Mouse (Mus musculus) lung, embryonic 16.5 days (tissue): ENCODE data around the gene Myocd. TPM values are rescaled to one million over a fixed set of nuclear protein-coding genes. Genes with fewer than 3 reads are reported as not detected.

Experiments used
- ATAC-seq: fragments of 200-750 bp; cut with Nextera tagmentation; 2 replicates; pipeline ENCODE4 v1.8.0; 2017; ENCODE audit warnings: low read depth, mild to moderate bottlenecking, moderate library complexity
- H3K27ac ChIP-seq: fragments of 300-500 bp; sonication (generic); 2 replicates; pipeline ENCODE4 v1.5.1; 2014; ENCODE audit warnings: mild to moderate bottlenecking, control low read depth, low read length
- H3K27me3 ChIP-seq: fragments of 300-500 bp; sonication (generic); 2 replicates; pipeline ENCODE4 v1.6.1; 2014; ENCODE audit warnings: low read depth, low read length, mixed read lengths; ENCODE audit not compliant: control insufficient read depth, insufficient read depth
- H3K36me3 ChIP-seq: fragments of 300-500 bp; sonication (generic); 2 replicates; pipeline ENCODE4 v1.6.1; 2014; ENCODE audit warnings: low read length; ENCODE audit not compliant: control insufficient read depth, insufficient read depth
- H3K4me1 ChIP-seq: fragments of 300-500 bp; sonication (generic); replicated peaks from 2 replicates; pipeline ENCODE4 v1.6.1; 2014; ENCODE audit warnings: low read length, mixed read lengths; ENCODE audit not compliant: control insufficient read depth, insufficient read depth
- H3K4me2 ChIP-seq: fragments of 300-500 bp; sonication (generic); 2 replicates; pipeline ENCODE4 v1.6.1; 2014; ENCODE audit warnings: low read depth, low read length, control low read depth
- H3K4me3 ChIP-seq: fragments of 300-500 bp; sonication (generic); 2 replicates; pipeline ENCODE4 v1.5.1; 2014; ENCODE audit warnings: mild to moderate bottlenecking, low read length, control low read depth
- H3K9ac ChIP-seq: fragments of 300-500 bp; sonication (generic); 2 replicates; pipeline ENCODE4 v1.6.1; 2014; ENCODE audit warnings: low read length, control low read depth
- H3K9me3 ChIP-seq: fragments of 300-500 bp; sonication (generic); 2 replicates; pipeline ENCODE4 v1.6.1; 2016; ENCODE audit warnings: low read length; ENCODE audit not compliant: control insufficient read depth
- WGBS: fragments of 180-500 bp; shearing (Covaris S2); extraction: QIAGEN DNeasy Blood & Tissue Kit; methylation state at CpG from one replicate; pipeline ENCODE4 v1.1.7; 2014; 5-methylcytosine and 5-hydroxymethylcytosine counted together
- polyA plus RNA-seq: library from polyadenylated mRNA; unstranded; fragments of >200 nt; fragmentation: Nextera tagmentation; extraction: Ambion mirVana; gene quantifications from 2 replicates; pipeline ENCODE4 v1.2.1, GENCODE M21; 2015

The Myocd gene
- polyA plus RNA-seq, 1 experiment from 2014 or later: 12.9 TPM

DNA sequence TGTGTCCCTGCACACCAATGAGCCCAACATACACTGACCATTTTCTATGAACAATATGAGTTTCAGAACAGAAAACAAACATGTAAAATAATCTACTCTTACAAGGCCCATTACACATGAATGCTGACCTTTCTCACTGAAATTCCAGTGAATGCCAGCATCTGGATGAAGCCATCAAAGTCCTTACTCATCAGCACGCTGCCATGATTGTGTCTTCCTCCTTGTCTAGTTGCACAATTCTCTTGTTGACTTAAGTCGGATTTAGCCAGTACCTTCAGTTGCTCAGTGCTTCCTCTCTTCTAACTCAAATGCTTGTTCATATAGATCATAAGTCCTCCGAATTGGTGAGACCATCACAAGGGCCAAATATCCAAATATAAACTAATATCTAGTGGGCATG, 130.8 kb downstream of the Myocd start:
- ATAC-seq: no peak
- H3K27me3 ChIP-seq: no peaks in the 10 kb centered on the region
- no peaks in the 10 kb centered on the region for H3K9me3 ChIP-seq
- no peak overlapping the region for H3K27ac ChIP-seq
- no peaks in the 10 kb centered on the region for H3K4me1 ChIP-seq
- 84% methylated on average over 3 of the region's 3 CpGs for WGBS
- H3K9ac ChIP-seq: no peak overlapping the region
- no peak overlapping the region for H3K4me2 ChIP-seq
- no peak overlapping the region for H3K4me3 ChIP-seq
- no peaks in the 10 kb centered on the region for H3K36me3 ChIP-seq

DNA sequence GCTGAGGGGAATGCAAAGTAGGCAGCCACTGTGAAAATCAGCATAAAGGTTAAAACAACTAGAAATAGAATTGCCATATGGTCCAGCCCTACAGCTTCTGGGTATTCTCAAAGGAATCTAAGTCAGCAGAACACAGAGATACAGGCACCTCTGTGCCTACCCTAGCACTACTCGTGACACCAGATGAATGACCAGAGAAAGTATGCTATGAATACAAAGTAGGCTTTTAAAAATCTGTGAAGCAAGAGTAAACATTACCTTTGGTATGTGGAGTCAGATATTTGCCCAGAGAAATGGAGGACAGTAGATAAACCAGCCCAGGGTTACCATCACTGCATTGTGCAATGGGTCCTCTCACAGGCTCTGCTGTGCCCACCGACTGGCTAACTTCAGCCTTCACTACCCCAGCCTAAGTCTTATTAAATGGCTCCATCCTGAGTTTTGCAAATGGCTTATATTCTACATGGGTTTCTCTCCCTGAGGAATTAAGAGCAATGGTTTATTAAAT, 132.6 kb downstream of the Myocd start:
- Histone ChIP-seq H3K4me1 (no peaks in the 10 kb centered on the region), H3K36me3 (no peaks in the 10 kb centered on the region), H3K9ac (no peak overlapping the region), H3K27me3 (no peaks in the 10 kb centered on the region), H3K4me3 (no peak overlapping the region), H3K9me3 (no peaks in the 10 kb centered on the region), H3K4me2 (no peak overlapping the region), H3K27ac (no peak overlapping the region)
- 57% methylated on average over 2 of the region's 2 CpGs for WGBS
- no peak for ATAC-seq

DNA sequence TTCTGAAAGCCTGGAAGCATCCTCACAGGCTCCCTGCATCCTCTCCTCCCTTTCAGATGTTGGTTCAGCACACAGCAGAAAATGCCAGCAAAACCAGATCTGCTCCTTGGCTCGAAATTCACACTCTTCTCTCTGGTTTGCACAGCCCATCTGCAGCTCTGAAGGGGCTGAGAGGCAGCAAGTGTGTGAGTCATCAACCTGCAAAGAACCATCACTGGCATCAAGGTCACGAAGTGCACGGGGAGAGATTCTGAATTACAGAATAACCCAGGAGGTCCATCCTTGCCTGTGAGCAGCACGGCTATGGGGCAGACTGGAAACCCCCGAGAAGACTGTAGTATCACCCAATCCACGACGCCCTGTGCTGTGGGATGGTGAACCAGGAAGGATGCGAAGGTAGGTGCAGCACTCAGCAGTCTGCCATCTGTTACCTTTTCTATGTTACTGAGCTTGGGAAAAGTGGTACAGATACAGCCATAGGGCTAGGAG, 134.5 kb downstream of the Myocd start:
- Histone ChIP-seq H3K27ac (no peak overlapping the region), H3K9ac (no peak overlapping the region), H3K4me2 (no peak overlapping the region), H3K9me3 (no peaks in the 10 kb centered on the region), H3K4me3 (no peak overlapping the region), H3K4me1 (no peaks in the 10 kb centered on the region), H3K27me3 (no peaks in the 10 kb centered on the region), H3K36me3 (no peaks in the 10 kb centered on the region)
- no peak for ATAC-seq
- 75% methylated on average over 8 of the region's 8 CpGs for WGBS

DNA sequence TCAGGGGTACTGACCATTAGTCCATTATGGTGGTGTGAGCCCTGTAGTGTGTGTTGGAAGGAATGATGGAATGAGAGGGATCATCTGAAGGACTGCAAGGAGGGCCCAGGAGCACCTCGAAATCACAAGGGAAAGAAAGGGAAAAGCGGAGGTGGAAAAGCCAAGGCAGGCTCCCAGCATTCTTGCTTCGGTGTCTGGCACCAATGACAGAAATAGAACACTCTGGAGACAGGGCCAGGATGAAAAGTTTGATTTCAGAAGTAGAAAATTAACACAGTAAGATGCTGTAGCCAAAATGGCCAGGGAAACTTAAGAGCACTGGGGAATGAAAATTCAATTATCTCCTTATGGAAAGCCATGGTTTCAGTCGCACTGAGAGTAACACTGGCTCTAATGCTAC, 136.1 kb downstream of the Myocd start:
- no peaks in the 10 kb centered on the region for H3K4me1 ChIP-seq
- no peak overlapping the region for H3K4me3 ChIP-seq
- ATAC-seq: no peak
- H3K27ac ChIP-seq: no peak overlapping the region
- no peaks in the 10 kb centered on the region for H3K27me3 ChIP-seq
- H3K9ac ChIP-seq: no peak overlapping the region
- 86% methylated on average over 4 of the region's 4 CpGs for WGBS
- H3K9me3 ChIP-seq: no peaks in the 10 kb centered on the region
- H3K4me2 ChIP-seq: no peak overlapping the region
- no peaks in the 10 kb centered on the region for H3K36me3 ChIP-seq

DNA sequence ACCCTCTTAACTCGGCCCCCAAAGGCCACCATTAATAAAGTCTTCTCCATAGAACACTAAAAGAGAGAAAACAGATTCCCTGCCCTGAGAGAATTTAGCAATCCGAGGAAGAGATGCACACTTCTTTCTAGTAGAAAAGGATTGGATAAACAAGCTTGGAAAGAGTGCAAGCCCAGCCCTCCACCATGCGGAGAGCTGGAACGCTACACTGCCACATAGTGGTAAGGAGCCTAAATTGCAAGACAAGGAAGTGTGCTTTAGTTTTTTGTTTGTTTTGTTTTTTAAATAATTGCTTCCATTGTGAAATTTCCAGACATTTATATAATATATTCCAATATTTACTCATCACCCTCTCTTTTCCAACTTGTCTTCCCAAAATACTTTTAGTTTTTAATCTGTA, 140.7 kb downstream of the Myocd start:
- no peaks in the 10 kb centered on the region for H3K9me3 ChIP-seq
- WGBS: 85% methylated on average over 4 of the region's 4 CpGs
- H3K27me3 ChIP-seq: no peaks in the 10 kb centered on the region
- H3K4me1 ChIP-seq: peaks cover 10% of the 10 kb centered on the region
- no peaks in the 10 kb centered on the region for H3K36me3 ChIP-seq
- H3K27ac ChIP-seq: no peak overlapping the region
- H3K9ac ChIP-seq: no peak overlapping the region
- ATAC-seq: no peak
- no peak overlapping the region for H3K4me2 ChIP-seq
- no peak overlapping the region for H3K4me3 ChIP-seq

DNA sequence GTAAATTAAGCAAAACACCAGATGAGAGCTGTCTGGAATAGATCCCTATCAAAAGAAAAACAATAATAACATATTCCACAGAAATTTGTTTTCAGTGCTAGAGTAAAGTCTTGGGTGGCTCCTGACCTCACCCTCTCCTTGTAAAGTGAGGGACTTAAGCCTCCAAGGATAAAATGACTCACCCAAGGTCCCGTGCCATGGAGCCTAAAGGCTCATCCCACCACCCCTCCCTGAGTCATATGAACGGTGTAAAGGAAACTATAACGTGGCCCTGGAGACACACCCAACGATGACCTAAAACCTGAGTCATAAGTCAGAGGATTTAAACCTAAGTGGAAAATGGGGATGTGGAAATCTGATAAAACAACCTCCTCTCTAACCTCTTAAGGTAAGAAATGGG, 141.1 kb downstream of the Myocd start:
- no peak overlapping the region for H3K4me3 ChIP-seq
- no peak overlapping the region for H3K9ac ChIP-seq
- peaks cover 10% of the 10 kb centered on the region for H3K4me1 ChIP-seq
- H3K4me2 ChIP-seq: no peak overlapping the region
- no peak for ATAC-seq
- WGBS: 76% methylated on average over 4 of the region's 4 CpGs
- H3K36me3 ChIP-seq: no peaks in the 10 kb centered on the region
- no peaks in the 10 kb centered on the region for H3K9me3 ChIP-seq
- no peaks in the 10 kb centered on the region for H3K27me3 ChIP-seq
- H3K27ac ChIP-seq: no peak overlapping the region

DNA sequence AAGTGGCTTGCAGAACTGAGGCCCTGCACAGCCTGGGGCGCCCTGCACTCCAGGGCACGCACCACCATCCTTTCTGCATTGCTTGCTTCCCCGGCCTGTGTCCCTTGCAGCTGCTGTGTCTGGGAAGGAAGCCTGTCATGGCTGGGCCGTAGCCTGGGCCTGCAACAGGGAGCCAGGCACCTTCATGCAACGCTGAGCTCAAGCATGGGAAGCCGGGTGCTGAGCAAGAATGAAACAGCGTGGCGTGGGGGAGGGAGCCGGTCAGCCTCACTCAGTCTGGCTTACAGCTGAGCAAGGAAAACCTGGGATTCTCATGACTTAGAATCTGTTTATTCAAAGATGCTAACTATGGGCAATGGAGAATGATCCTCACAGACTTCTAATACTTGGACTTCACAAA, 143.2 kb downstream of the Myocd start:
- Histone ChIP-seq H3K4me1 (peaks cover 10% of the 10 kb centered on the region), H3K4me3 (no peak overlapping the region), H3K9ac (no peak overlapping the region), H3K36me3 (no peaks in the 10 kb centered on the region), H3K27ac (no peak overlapping the region), H3K9me3 (no peaks in the 10 kb centered on the region), H3K4me2 (no peak overlapping the region), H3K27me3 (no peaks in the 10 kb centered on the region)
- no peak for ATAC-seq
- 66% methylated on average over 9 of the region's 9 CpGs for WGBS

Other genes with a start within 250 kb of the Myocd start
- gene 1700086D15Rik, start 110.1 kb downstream of the Myocd start, polyA plus RNA-seq: 0.14 and 0.19 TPM in 2 replicates
- 16.4 and 18.3 TPM in 2 replicates for gene Arhgap44, start 107.0 kb downstream of the Myocd start, polyA plus RNA-seq